Mouse (Mus musculus) midbrain, embryonic 12.5 days (tissue): ENCODE measurements around the gene Zfyve28. TPM values are rescaled to one million over a fixed set of nuclear protein-coding genes. Genes with fewer than 3 reads are reported as not detected.

Experiments used
- ATAC-seq: fragments of 200-750 bp; cut with Nextera tagmentation; 2 replicates; pipeline ENCODE4 v1.8.0; 2017; ENCODE audit warnings: low read depth, moderate TSS enrichment, moderate library complexity; ENCODE audit not compliant: low FRiP score
- H3K27ac ChIP-seq: fragments of 300-500 bp; sonication (generic); replicated peaks from 2 replicates; pipeline ENCODE4 v1.5.1; 2016; ENCODE audit warnings: mild to moderate bottlenecking
- H3K27me3 ChIP-seq: fragments of 300-500 bp; sonication (generic); 2 replicates; pipeline ENCODE4 v1.6.1; 2016; ENCODE audit warnings: mild to moderate bottlenecking
- H3K36me3 ChIP-seq: fragments of 300-500 bp; sonication (generic); 2 replicates; pipeline ENCODE4 v1.6.1; 2016
- H3K4me1 ChIP-seq: fragments of 300-500 bp; sonication (generic); 2 replicates; pipeline ENCODE4 v1.6.1; 2016
- H3K4me2 ChIP-seq: fragments of 300-500 bp; sonication (generic); replicated peaks from 2 replicates; pipeline ENCODE4 v1.6.1; 2016; ENCODE audit warnings: mild to moderate bottlenecking, moderate library complexity
- H3K4me3 ChIP-seq: fragments of 300-500 bp; sonication (generic); 2 replicates; pipeline ENCODE4 v1.5.1; 2016; ENCODE audit warnings: mild to moderate bottlenecking
- H3K9ac ChIP-seq: fragments of 300-500 bp; sonication (generic); replicated peaks from 2 replicates; pipeline ENCODE4 v1.6.1; 2016; ENCODE audit warnings: mild to moderate bottlenecking, moderate library complexity
- H3K9me3 ChIP-seq: fragments of 300-500 bp; sonication (generic); 2 replicates; pipeline ENCODE4 v1.6.1; 2016; ENCODE audit warnings: mild to moderate bottlenecking
- WGBS: fragments of 180-500 bp; shearing (Covaris S2); methylation state at CpG from one replicate; pipeline ENCODE4 v1.1.7; 2016; 5-methylcytosine and 5-hydroxymethylcytosine counted together
- polyA plus RNA-seq: library from polyadenylated mRNA; unstranded; fragments of >200 nt; fragmentation: Nextera tagmentation; extraction: Ambion mirVana; gene quantifications from 2 replicates; pipeline ENCODE4 v1.2.1, GENCODE M21; 2016

Gene Zfyve28
- polyA plus RNA-seq, 1 experiment from 2014 or later = 1.9 TPM

DNA sequence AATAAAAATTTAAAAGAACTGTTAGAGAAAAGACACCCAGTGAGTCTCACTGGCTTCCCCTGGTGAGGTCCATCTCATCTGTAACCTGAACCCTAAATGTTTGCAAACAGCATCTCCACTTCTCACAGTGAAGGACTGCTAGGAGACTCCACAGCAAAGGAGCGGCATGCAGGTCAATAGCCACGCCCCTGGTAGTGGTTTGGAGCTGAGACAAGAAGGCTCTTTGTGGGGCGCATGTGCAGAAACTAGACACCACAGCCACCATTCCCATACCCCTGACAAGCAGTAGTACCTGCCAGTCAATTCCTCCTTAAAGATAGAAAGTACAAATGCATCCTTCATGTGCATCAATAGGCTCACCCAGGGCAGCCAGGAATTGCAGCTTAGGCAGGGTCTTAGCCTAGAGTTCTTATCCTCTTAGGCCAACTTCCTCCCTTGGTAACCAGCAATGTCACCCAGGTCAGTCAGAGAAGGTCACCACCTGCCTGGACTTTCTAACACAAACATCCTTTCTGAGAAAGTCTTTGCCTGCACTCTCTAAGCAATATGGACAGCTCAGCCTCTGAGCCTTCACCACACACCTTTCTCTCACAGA, 4.0 kb downstream of the Zfyve28 start:
- Histone ChIP-seq H3K4me1 (peaks cover 27% of the 10 kb centered on the region), H3K27me3 (peaks cover 58% of the 10 kb centered on the region), H3K9ac (no peak overlapping the region), H3K36me3 (no peaks in the 10 kb centered on the region), H3K27ac (no peak overlapping the region), H3K4me3 (no peak overlapping the region), H3K4me2 (no peak overlapping the region), H3K9me3 (no peaks in the 10 kb centered on the region)
- 61% methylated on average over 3 of the region's 3 CpGs for WGBS
- no peak for ATAC-seq

DNA sequence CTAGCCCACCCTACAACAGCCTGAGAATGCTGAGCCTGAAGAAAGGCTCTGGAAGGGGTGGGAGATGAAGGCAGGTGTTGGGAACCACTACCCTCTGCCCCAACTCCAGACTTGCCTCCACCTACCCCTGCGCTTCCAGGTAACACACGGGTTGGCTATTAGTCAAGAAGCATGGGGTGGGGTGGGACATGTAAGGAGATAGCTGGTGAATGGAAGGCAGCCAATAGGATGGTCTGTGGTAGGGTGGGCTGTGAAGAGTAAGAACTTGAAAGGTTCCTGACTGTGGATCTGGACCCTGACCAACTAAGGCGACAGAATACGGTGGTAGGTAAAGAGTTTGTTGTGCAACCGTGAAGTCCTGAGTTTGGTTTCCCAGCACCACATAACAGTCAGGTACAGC, 4.9 kb downstream of the Zfyve28 start:
- peaks cover 49% of the 10 kb centered on the region for H3K27me3 ChIP-seq
- H3K9ac ChIP-seq = no peak overlapping the region
- no peaks in the 10 kb centered on the region for H3K36me3 ChIP-seq
- WGBS = 86% methylated on average over 5 of the region's 5 CpGs
- H3K4me3 ChIP-seq = no peak overlapping the region
- H3K4me2 ChIP-seq = no peak overlapping the region
- H3K9me3 ChIP-seq = no peaks in the 10 kb centered on the region
- no peak for ATAC-seq
- no peak overlapping the region for H3K27ac ChIP-seq
- H3K4me1 ChIP-seq = peaks cover 21% of the 10 kb centered on the region

DNA sequence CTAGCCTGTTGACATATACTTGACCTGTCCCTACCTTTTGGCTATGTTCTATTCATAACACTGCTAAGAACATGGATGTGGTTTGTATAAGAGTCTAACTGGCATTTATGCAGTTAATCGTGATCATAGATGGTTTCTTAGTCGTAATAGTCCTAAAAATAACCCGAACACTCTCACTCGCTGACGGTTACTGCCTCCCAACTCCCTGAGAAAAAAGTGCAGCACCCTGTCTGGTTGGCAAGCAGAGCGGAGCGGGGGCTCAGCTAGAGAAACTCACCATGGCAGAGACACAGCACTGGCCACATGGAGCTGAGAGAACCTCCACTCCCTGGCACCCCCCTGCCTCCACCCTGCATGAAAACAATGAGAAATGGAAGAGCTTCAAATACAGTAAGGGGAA, 7.3 kb downstream of the Zfyve28 start:
- Histone ChIP-seq H3K36me3 (no peaks in the 10 kb centered on the region), H3K4me1 (0 out of 2 replicates have a peak, but pooled peaks cover 4% of the 10 kb centered on the region), H3K27me3 (peaks cover 25% of the 10 kb centered on the region), H3K9ac (no peak overlapping the region), H3K4me2 (no peak overlapping the region), H3K4me3 (no peak overlapping the region), H3K9me3 (no peaks in the 10 kb centered on the region), H3K27ac (no peak overlapping the region)
- 87% methylated on average over 7 of the region's 7 CpGs for WGBS
- no peak for ATAC-seq

- 88% methylated on average over 9 of the region's 9 CpGs for WGBS
- H3K36me3 ChIP-seq = no peaks in the 10 kb centered on the region
- ATAC-seq = no peak
- H3K4me2 ChIP-seq = no peak overlapping the region
- H3K4me1 ChIP-seq = 0 out of 2 replicates have a peak, but pooled peaks cover 4% of the 10 kb centered on the region
- H3K27ac ChIP-seq = no peak overlapping the region
- H3K27me3 ChIP-seq = peaks cover 13% of the 10 kb centered on the region
- no peak overlapping the region for H3K4me3 ChIP-seq
- H3K9me3 ChIP-seq = no peaks in the 10 kb centered on the region
- no peak overlapping the region for H3K9ac ChIP-seq
These were observed 9.0 kb downstream of the Zfyve28 start for GRCm38 (mm10) chr5:34279214-34279613.

DNA sequence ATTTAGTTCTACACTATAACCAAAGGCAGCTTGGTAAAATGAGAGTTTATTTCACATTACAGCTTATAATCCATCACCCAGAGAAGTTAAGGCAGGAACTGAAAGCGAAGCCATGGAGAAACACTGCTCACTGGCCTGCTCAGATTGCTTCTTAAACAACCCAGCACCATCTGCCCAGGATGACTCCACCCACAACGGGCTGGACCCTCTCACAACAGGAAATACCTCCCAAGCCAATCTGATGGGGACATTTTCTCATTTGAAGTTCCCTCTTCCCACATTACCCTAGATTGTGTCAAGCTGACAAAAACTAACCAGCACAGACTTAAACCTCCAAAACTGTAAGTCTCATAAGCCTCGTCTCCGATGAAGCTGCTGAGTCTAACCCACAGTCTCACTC, 10.2 kb downstream of the Zfyve28 start:
- H3K4me2 ChIP-seq = no peak overlapping the region
- 0 out of 2 replicates have a peak, but pooled peaks cover 3% of the 10 kb centered on the region for H3K27me3 ChIP-seq
- H3K27ac ChIP-seq = no peak overlapping the region
- H3K9ac ChIP-seq = no peak overlapping the region
- no peak overlapping the region for H3K4me3 ChIP-seq
- H3K36me3 ChIP-seq = no peaks in the 10 kb centered on the region
- no peaks in the 10 kb centered on the region for H3K9me3 ChIP-seq
- 84% methylated on average over 4 of the region's 4 CpGs for WGBS
- 0 out of 2 replicates have a peak, but pooled peaks cover 2% of the 10 kb centered on the region for H3K4me1 ChIP-seq
- ATAC-seq = no peak

DNA sequence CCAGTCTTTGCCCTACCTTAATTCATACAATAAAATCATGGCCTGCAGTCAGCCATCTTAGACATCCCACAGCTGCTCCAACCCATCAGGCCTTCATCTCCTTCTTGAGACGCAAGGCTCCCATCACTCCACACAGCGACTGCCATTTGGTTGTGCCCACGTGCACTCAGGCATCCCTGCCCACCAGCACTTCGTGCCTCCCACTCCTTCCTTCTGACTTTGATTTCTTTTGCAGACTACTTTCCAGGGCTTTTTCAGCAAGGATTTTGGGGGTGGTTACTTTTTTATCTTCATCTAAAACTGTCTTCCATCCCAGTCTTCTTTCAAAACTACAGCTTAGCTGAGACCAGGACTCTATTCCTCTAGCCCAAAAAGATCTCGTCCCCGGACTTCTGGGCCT, 11.5 kb downstream of the Zfyve28 start:
- H3K4me2 ChIP-seq = no peak overlapping the region
- H3K4me1 ChIP-seq = no peaks in the 10 kb centered on the region
- ATAC-seq = no peak
- H3K4me3 ChIP-seq = no peak overlapping the region
- H3K27ac ChIP-seq = no peak overlapping the region
- 85% methylated on average over 6 of the region's 6 CpGs for WGBS
- H3K36me3 ChIP-seq = no peaks in the 10 kb centered on the region
- no peaks in the 10 kb centered on the region for H3K9me3 ChIP-seq
- H3K27me3 ChIP-seq = no peaks in the 10 kb centered on the region
- no peak overlapping the region for H3K9ac ChIP-seq

GRCm38 (mm10) chr5:34276191-34276590, 12.1 kb downstream of the Zfyve28 start:
- no peaks in the 10 kb centered on the region for H3K9me3 ChIP-seq
- H3K4me2 ChIP-seq = no peak overlapping the region
- no peak overlapping the region for H3K4me3 ChIP-seq
- H3K36me3 ChIP-seq = no peaks in the 10 kb centered on the region
- no peak for ATAC-seq
- no peak overlapping the region for H3K27ac ChIP-seq
- WGBS = 87% methylated on average over 7 of the region's 7 CpGs
- no peak overlapping the region for H3K9ac ChIP-seq
- no peaks in the 10 kb centered on the region for H3K4me1 ChIP-seq
- H3K27me3 ChIP-seq = no peaks in the 10 kb centered on the region

DNA sequence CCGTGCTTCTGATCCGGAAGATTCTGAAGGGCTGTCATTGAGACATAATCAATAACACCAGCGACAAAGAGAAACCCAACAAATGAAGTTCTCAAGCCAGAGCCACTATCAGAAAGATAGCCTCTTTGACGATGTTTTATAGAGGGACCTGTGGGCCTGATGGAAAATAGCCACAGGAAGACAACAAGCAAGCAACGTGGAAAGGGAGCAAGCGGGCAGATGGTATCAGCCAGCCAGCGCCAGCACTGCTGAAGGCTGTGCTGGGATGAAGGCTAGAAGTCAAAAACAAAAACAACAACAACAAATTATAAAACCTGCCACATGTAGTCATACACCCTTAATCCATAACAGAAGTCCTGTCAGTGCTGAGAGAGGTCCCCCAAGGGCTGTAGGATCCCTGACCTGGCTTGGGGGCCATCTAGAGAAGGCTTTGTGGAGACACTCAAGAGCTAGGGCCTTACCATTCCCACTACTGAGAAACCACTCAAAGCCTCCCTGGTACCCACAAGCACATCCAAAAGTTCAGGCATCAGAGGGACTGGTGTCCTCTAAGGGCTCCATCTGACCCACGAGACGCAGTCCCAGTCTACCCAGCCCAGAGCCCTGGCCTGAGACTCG, 13.5 kb downstream of the Zfyve28 start:
- Histone ChIP-seq H3K36me3 (no peaks in the 10 kb centered on the region), H3K4me2 (no peak overlapping the region), H3K27me3 (no peaks in the 10 kb centered on the region), H3K27ac (no peak overlapping the region), H3K9ac (no peak overlapping the region), H3K4me3 (no peak overlapping the region), H3K4me1 (no peaks in the 10 kb centered on the region), H3K9me3 (no peaks in the 10 kb centered on the region)
- WGBS = 91% methylated on average over 10 of the region's 10 CpGs
- no peak for ATAC-seq

- Histone ChIP-seq H3K27ac (no peak overlapping the region), H3K4me1 (no peaks in the 10 kb centered on the region), H3K4me3 (no peak overlapping the region), H3K4me2 (no peak overlapping the region), H3K9ac (no peak overlapping the region), H3K36me3 (no peaks in the 10 kb centered on the region), H3K27me3 (no peaks in the 10 kb centered on the region), H3K9me3 (no peaks in the 10 kb centered on the region)
- WGBS = 92% methylated on average over 3 of the region's 3 CpGs
- ATAC-seq = no peak
These were observed 14.0 kb downstream of the Zfyve28 start for GRCm38 (mm10) chr5:34274268-34274667.

- no peak overlapping the region for H3K27ac ChIP-seq
- no peak overlapping the region for H3K4me2 ChIP-seq
- H3K4me3 ChIP-seq = no peak overlapping the region
- H3K4me1 ChIP-seq = no peaks in the 10 kb centered on the region
- no peaks in the 10 kb centered on the region for H3K36me3 ChIP-seq
- no peak overlapping the region for H3K9ac ChIP-seq
- H3K9me3 ChIP-seq = no peaks in the 10 kb centered on the region
- H3K27me3 ChIP-seq = no peaks in the 10 kb centered on the region
- 78% methylated on average over 5 of the region's 5 CpGs for WGBS
- ATAC-seq = no peak
These were observed 15.0 kb downstream of the Zfyve28 start for GRCm38 (mm10) chr5:34273251-34273681.

DNA sequence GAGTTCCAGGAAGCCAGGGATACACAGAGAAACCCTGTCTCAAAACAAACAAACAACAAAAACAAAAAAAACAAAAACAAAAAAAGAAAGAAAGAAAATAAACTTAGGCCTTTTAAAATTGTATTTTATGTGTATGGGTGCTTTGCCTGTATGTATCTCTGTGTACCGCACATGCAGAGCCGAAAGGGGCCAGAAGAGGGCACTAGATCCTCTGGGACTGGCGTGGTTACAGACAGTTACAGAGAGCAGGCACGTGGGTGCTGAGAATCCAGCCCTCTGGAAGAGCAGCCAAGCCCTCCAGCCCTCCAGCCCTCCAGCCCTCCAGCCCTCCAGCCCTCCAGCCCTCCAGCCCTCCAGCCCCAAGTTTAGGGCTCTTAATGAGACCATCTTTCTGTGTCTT, 16.5 kb downstream of the Zfyve28 start:
- no peaks in the 10 kb centered on the region for H3K9me3 ChIP-seq
- no peak for ATAC-seq
- no peaks in the 10 kb centered on the region for H3K36me3 ChIP-seq
- H3K4me3 ChIP-seq = no peak overlapping the region
- no peak overlapping the region for H3K9ac ChIP-seq
- WGBS = 28% methylated on average over 4 of the region's 4 CpGs
- no peaks in the 10 kb centered on the region for H3K4me1 ChIP-seq
- no peak overlapping the region for H3K4me2 ChIP-seq
- no peak overlapping the region for H3K27ac ChIP-seq
- no peaks in the 10 kb centered on the region for H3K27me3 ChIP-seq

- Histone ChIP-seq H3K27me3 (no peaks in the 10 kb centered on the region), H3K9me3 (no peaks in the 10 kb centered on the region), H3K4me1 (no peaks in the 10 kb centered on the region), H3K36me3 (no peaks in the 10 kb centered on the region), H3K4me3 (no peak overlapping the region), H3K27ac (no peak overlapping the region), H3K4me2 (no peak overlapping the region), H3K9ac (no peak overlapping the region)
- no peak for ATAC-seq
- WGBS = 76% methylated on average over 12 of the region's 12 CpGs
These were observed 18.3 kb downstream of the Zfyve28 start for GRCm38 (mm10) chr5:34269921-34270465.
